ENCODE assay signal across 10 mouse cellular contexts in the genomic region with DNA sequence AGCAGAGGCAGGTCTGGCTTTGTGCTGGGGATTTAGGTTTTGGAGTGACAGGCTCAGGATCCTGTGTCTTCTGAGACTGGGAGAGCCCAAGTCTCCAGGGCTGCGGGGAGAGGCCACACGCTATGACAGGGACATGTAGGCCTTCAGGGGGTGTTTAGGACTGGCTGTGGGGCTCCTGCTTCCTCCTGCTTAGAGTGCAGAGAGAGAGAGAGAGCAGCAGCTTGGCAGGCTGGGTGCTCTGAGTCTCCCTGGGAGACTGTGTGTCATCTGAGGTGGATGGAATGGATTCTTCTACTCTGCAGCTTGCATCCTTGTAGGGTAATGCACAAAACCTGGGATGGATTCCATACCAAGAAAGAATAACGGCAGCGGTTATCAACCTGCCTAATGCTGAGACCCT.
DNase-seq lines count a peak whose midpoint lies in the region; ATAC-seq lines count a peak whose summit lies in the region.
"Had no signal": no experiment of that assay in that cellular context is flagged by ENCODE, and none has a peak within 500 bp of the region (broad histone marks: within the 10 kb centered on the region; RNA-seq: fewer than 3 reads in every experiment).

No protein-coding gene starts in this region.

- intact Hi-C loops in heart, postnatal 25 days (cut with DNase I): loop anchor here (2.0 kb wide), 1 partner anchor 40 kb away; no protein-coding TSS in a partner anchor
- intact Hi-C loops in left cerebral cortex, postnatal 14 days (cut with DNase I): loop anchor here (5.0 kb wide), 1 partner anchor 40 kb away; no protein-coding TSS in a partner anchor

- H3K4me2 ChIP-seq in hindbrain, embryonic 14.5 days (replicated peaks): peak overlapping the region; percentile 52
- H3K4me2 ChIP-seq in midbrain, embryonic 16.5 days (ENCODE audit: low read length): peak overlapping the region; percentile 51
- H3K4me2 ChIP-seq: liver, embryonic 15.5 days had no signal

- H3K4me1 ChIP-seq in hindbrain, embryonic 14.5 days (replicated peaks; ENCODE audit: control insufficient read depth, insufficient read depth, low read length): peaks cover 47% of the 10 kb centered on the region
- peaks cover 27% of the 10 kb centered on the region for H3K4me1 ChIP-seq in midbrain, embryonic 16.5 days (ENCODE audit: control insufficient read depth, insufficient read depth, low read length)

- peak overlapping the region; percentile 19; the same call in 1 of the 2 replicates for H3K4me3 ChIP-seq in hindbrain, embryonic 14.5 days (replicated peaks; ENCODE audit: low read length)
- H3K4me3 ChIP-seq in midbrain, embryonic 16.5 days (ENCODE audit: low read depth, low read length): peak overlapping the region; percentile 29
- H3K4me3 ChIP-seq: liver, embryonic 15.5 days had no signal

- WGBS in hindbrain, embryonic 14.5 days: 9% methylated on average over 4 of the region's 4 CpGs
- WGBS in midbrain, embryonic 16.5 days: 1% methylated on average over 4 of the region's 4 CpGs

- H3K9me3 ChIP-seq in hindbrain, embryonic 14.5 days (ENCODE audit: control insufficient read depth, low read length): no peaks in the 10 kb centered on the region
- H3K9me3 ChIP-seq in midbrain, embryonic 16.5 days (replicated peaks; ENCODE audit: control insufficient read depth, low read length, poor library complexity, severe bottlenecking): no peaks in the 10 kb centered on the region
- H3K9me3 ChIP-seq: liver, embryonic 15.5 days had no signal

- ATAC-seq in hindbrain, embryonic 14.5 days (ENCODE audit: low FRiP score): peak; percentile 71
- peak; percentile 69 for ATAC-seq in midbrain, embryonic 16.5 days

- H3K27me3 ChIP-seq in hindbrain, embryonic 14.5 days (ENCODE audit: control insufficient read depth, insufficient read depth, low read length): no peaks in the 10 kb centered on the region
- no peaks in the 10 kb centered on the region for H3K27me3 ChIP-seq in midbrain, embryonic 16.5 days (ENCODE audit: control insufficient read depth, insufficient read depth, low read depth, low read length)
- H3K27me3 ChIP-seq: CH12.LX had no signal

- no peaks in the 10 kb centered on the region for H3K36me3 ChIP-seq in hindbrain, embryonic 14.5 days (replicated peaks; ENCODE audit: control insufficient read depth, insufficient read depth)
- no peaks in the 10 kb centered on the region for H3K36me3 ChIP-seq in midbrain, embryonic 16.5 days (ENCODE audit: control insufficient read depth, insufficient read depth, low read length)
- H3K36me3 ChIP-seq: liver, embryonic 15.5 days had no signal

- DNase-seq in heart, adult 11 months: peak; percentile 96
- no peak for DNase-seq in heart, postnatal 25 days (ENCODE audit: low spot score)
- DNase-seq in cerebellum, postnatal 14 days: peak; percentile 73 to 84
- peak; percentile 43 to 53 for DNase-seq in frontal cortex, postnatal 14 days (ENCODE audit: low spot score in 2 of 2)
- DNase-seq in hindbrain, embryonic 14.5 days (ENCODE audit: low spot score): peak; percentile 87
- DNase-seq in left cerebral cortex, postnatal 14 days (ENCODE audit: low spot score in 2 of 2): peak; percentile 71 to 86
- DNase-seq in thymus, postnatal 25 days: peak; percentile 5

- peak overlapping the region; percentile 98 for H3K27ac ChIP-seq in hindbrain, embryonic 14.5 days
- H3K27ac ChIP-seq in midbrain, embryonic 16.5 days (ENCODE audit: low read length): peak overlapping the region; percentile 96
- H3K27ac ChIP-seq: liver, embryonic 15.5 days had no signal

- H3K9ac ChIP-seq in hindbrain, embryonic 14.5 days: peak overlapping the region; percentile 34
- H3K9ac ChIP-seq in midbrain, embryonic 16.5 days (ENCODE audit: low read depth, low read length): peak overlapping the region; percentile 64
- H3K9ac ChIP-seq: liver, embryonic 15.5 days had no signal
